Mouse (Mus musculus): ENCODE results near the gene Gm27021.

Gm27021 gene

DNA sequence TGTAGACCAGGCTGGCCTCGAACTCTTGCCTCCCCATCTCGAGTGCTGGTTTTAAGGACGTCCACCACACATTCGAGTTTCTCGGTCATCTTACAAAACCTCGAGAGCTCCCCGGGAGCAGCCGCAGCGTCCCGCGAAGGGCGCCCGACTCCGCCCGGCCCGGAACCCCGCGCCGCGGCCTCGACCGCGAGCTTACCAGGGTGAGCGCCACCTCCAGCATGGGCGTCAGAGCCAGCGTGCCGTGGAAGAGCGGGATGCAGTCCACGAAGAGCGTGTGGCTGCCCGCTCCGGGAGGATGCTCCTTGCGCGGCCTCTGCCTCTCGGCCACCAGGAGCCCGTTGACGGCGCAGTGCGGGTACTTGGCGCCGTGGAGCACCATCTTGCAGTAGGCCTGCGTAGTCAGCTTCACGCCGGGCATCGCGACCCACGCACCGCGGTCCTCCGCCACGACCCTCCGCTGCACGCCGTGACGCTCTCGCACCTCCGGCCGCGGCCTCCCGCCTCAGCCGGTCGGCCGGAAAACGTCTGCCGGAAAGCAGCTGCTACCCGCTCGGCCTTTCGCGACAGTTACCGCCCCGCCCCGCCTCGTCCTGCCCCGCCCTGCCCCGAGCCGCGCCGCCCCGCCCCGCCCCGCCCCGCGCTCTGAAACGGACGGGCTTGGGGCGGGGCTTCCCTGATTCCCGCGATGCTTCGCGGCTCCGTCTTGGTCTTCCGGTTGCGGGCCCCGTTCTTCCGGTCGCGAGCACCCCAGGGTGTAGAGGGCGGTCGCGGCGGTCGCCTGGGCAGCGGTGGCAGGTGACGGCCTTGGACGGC, at the start of gene Gm27021, which contains the start of gene Cox4i1:
Gene Gm27021 (minus strand): TSS at position 519 of the 813 bp plus-strand sequence.
Gene Cox4i1 (plus strand): TSS at position 662 of the 813 bp plus-strand sequence.
- peak; percentile 77 for DNase-seq (ENCODE audit: low spot score)

GRCm38 (mm10) chr8:120715996-120716680, 48.3 kb upstream of the Gm27021 start:
- no peak for DNase-seq (ENCODE audit: low spot score)

GRCm38 (mm10) chr8:120715200-120715599, 47.3 kb upstream of the Gm27021 start:
- DNase-seq (ENCODE audit: low spot score) = no peak

GRCm38 (mm10) chr8:120709176-120709575, 41.3 kb upstream of the Gm27021 start:
- DNase-seq (ENCODE audit: low spot score) = no peak

DNA sequence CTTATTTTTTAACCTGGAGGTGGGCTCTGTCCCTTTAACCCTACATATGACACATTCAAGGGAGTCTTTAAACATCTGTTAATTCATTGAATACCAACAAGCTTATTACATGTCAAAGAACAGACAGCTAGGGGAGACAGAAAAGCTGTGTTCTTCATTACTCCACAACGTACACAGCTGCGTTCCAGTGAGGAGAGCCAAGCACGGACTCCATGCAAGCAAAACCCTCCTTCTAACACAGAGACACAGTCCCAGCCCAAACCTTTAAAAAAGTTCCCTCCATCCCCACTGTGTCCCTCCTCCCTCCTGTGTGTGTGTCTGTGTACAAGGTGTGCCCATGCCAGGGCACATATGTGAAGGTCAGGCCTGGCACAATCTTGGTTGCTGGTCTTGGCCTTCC, 38.3 kb upstream of the Gm27021 start:
- no peak for DNase-seq (ENCODE audit: low spot score)

DNA sequence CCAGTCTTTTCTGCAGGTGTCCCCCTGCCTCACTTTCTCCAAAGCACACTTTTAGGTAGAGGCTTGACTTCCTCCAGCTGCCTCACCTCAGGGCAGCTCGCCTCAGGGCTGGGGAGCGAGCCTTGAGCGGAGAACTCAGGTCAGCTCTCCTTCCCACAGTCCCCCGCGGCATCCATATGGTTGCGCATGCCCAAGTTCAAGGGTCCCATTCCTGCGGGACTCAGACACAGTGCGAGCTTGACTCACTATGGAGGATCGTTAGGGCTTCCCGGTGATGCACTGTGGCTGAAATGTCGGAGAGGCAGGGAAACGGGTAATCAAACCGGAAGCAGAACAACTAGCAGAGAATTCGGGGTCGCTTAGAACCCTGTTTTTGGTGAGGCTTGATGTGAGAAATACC, 37.3 kb upstream of the Gm27021 start:
- DNase-seq (ENCODE audit: low spot score) = no peak

DNA sequence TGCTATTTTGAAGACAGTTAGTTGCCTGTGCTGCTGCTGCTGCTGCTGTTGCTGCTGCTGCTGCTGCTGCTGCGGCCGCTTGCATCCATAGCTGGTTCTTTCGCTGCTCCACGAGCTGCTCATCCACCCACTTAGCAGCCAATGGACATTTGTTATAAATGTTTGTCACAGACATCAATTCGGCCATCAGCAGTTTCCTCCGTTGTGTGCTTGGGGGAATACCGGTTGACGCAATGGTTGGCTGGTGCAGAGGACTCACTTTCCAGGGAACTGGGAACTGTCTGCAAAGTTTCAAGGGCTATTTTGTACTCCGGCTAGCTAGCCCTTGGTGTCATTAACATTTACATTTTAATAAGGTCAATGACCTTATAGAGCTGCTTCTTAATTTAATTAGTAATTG, 36.3 kb upstream of the Gm27021 start:
- no peak for DNase-seq (ENCODE audit: low spot score)

DNA sequence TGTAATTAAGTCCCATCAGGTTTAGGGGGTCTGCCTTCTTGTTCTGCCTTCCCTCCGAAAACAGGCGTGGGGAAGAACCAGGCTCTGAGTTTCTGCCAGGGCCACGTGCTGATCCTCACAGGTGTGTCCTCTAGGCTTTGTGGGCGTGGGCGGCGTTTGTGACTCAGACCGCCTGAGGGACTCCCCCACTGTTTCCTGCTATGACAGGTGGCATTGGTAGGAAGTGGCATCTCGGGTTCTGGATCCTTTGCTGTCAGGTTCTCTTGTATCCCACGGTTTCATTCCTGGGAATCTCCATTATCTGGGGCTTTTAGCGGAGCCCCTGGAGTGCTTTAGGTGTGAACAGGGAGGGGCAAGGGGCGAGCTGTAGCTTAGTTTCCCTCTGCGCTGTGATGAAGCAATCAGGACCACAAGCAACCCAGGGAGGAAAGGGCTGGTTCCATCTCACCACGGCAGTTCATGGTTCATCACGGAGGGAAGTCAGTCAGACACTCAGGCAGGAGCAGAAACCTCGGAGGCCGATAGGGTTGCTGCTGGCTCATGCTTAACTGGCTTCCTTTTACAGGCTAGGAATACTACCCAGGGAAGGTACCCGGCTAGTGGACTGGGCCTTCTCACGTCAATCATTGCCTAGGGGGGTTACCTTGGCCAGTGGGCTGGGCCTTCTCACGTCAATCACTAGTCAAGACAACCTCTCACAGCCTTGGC, 34.0 kb upstream of the Gm27021 start:
- no peak for DNase-seq (ENCODE audit: low spot score)

- DNase-seq (ENCODE audit: low spot score) = no peak
These were observed 32.2 kb upstream of the Gm27021 start for GRCm38 (mm10) chr8:120700053-120700452.

DNA sequence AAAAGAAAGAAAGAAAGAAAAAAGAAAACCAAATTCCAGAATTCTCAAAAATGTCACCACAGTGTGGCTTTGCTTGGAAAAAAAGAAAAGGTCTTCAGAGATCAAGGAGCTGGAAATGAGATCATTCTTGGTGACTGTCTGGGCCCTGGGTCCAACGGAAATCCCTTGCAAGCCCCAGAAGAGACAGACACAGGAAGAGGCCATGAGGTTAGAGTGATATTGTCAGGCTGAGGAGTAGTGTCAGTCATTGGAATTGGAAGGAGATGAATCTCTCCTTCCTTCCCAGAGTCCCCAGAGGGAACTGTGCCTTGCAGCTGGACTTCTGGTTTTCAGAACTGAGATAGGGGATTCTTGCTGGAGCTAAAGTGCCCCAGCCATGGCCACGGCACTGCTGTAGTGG, 31.7 kb upstream of the Gm27021 start:
- no peak for DNase-seq (ENCODE audit: low spot score)

GRCm38 (mm10) chr8:120699079-120699478, 31.2 kb upstream of the Gm27021 start:
- no peak for DNase-seq (ENCODE audit: low spot score)

DNA sequence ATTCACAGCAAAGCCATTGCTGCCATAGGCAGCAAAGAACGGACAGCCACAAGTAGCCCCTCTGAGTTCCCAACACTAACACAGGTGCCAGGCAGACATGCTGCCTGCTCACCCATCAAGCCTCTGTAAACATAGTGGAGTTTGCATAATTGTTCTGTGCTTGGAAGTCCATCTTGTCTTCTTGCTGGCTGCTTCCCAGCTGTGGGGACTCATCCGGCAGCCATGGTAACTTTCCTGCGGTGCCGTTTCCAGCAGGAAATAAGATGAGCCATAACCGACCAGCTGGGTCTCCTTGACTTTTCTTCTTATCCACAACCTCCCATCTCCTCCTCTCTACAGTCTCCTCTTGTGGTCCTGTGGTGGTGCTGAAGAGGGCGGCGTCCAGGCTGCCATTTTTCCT, 30.5 kb upstream of the Gm27021 start:
- no peak for DNase-seq (ENCODE audit: low spot score)

GRCm38 (mm10) chr8:120697979-120698272, 30.0 kb upstream of the Gm27021 start:
- no peak for DNase-seq (ENCODE audit: low spot score)

GRCm38 (mm10) chr8:120697154-120697978, 29.5 kb upstream of the Gm27021 start:
- no peak for DNase-seq (ENCODE audit: low spot score)

DNA sequence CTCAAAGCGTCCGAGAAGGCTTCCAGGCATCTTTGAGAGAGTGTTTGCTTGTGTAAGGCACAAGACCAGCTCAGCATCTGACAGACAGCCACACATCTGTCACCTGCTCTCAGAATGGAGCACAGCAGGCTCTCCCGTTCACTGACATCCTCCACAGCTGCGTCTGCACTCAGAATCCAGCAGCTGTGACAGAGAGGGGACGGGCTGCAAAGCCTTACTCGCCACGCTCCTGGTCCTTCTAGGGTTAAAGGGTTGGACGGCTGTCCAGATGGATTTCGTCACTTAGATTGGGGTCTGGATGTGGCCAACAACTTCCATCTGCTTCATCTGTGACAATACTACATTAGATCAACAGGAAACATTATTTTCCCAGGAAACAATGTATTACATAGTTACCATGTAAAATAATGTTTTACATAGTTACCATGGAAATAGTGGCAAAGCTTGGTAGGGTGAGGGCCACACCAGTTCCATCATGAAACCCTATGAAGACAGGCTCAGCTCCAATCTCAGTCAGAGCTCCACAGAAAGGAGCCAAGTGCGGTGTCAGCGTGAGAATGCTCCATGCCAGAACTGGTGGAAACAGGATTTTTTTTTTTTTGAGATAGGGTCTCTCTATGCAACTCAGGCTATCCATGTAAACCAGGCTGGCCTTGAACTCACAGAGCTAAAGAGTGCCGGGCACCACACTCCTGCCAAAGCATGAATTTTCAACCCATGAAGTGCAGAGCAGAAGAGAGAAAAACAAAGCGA, 28.7 kb upstream of the Gm27021 start:
- no peak for DNase-seq (ENCODE audit: low spot score)

GRCm38 (mm10) chr8:120693861-120694493, 26.1 kb upstream of the Gm27021 start:
- no peak for DNase-seq (ENCODE audit: low spot score)

- no peak for DNase-seq (ENCODE audit: low spot score)
These were observed 25.1 kb upstream of the Gm27021 start for GRCm38 (mm10) chr8:120692934-120693333.

DNA sequence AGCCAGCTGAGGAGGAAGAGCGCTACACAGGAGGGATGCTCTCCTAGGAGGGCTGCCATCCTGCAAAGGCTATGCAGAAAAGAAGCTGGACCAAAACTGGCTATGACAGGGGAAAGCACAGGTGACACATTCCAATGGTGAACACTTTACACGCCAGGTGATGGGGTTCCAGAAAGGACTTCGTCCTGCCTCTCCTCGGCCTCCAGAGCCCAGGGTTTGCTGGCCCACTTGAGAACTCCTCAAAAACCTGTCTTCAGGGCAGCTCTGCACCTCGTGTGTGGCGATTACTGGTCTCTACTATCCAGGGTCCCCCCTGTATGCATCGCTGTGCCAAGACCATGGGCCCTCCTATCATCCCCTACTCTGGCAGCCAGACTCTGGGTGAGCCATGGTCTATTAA, 20.6 kb upstream of the Gm27021 start:
- no peak for DNase-seq (ENCODE audit: low spot score)

GRCm38 (mm10) chr8:120687786-120688185, 19.9 kb upstream of the Gm27021 start:
- no peak for DNase-seq (ENCODE audit: low spot score)

- DNase-seq (ENCODE audit: low spot score) = no peak
These were observed 18.7 kb upstream of the Gm27021 start for GRCm38 (mm10) chr8:120686576-120686975.

GRCm38 (mm10) chr8:120686051-120686450, 18.2 kb upstream of the Gm27021 start:
- no peak for DNase-seq (ENCODE audit: low spot score)

Measured in left cerebral cortex, adult 11 months (tissue).